Mouse (Mus musculus): ENCODE data around the gene Treml1.

Treml1 gene

DNA sequence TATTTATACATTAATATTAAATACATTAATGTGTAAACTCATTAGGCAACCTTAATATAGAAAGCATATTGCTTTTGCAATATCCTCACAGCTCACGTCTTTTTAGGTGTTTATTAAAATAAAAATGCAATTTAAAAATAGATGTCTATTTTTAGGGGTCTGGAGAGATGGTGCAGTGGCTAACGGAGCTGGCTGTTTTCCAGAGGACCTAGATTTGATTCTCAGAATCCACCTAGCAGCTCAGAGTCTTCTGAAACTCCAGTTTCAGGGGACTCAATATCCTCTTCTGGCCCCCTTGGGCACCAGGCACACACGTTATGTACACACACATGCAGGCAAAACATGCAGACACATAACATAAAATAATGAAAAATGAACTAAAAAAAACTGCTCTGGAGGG lies 2.6 kb downstream of the Treml1 start:
- no peak for DNase-seq

DNA sequence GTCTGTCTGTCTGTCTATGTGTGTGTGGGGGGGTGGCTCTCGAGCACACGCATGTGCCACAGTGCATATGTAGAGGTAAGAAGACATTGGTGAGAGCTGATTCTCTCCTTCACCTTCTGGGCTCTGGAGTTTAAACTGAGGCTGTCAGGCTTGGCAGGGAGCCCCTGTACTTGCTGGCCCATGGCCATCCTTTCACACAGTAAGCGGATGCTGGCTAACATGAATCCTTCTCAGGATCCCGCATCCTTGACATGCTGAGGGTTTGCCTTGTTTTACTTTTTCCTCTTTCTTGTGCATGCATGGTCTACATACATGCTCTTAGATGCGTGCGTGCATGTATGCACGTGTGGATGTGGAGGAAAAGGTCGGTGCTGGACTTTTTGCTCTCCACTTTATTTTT lies 3.2 kb downstream of the Treml1 start:
- peak; percentile 18 for DNase-seq

DNA sequence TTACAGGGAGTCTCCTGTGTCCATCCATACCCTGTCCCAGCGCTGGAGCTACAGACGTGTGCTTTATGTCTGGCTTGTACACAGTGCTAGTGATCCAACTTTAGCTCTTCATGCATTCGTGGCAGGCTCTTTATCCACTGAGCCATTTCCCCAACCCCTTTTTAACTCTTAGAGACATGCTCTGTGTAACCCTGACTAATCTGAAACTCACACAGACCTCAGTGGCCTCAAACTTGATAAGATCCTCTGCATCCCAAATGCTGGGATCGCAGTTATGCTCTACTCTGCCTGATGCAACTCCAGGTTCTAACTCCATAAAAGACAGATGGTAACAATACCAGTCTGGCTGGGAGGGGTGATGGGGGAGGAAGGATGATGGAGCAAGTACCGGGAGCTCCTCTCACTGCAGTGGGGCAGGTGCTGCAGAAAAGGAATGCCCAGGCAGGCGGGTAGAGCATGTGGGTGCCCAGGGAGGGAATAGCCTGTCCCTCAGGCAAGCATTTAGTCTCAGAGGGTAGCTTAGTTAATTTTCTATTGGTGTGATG lies 3.8 kb downstream of the Treml1 start:
- DNase-seq: no peak

DNA sequence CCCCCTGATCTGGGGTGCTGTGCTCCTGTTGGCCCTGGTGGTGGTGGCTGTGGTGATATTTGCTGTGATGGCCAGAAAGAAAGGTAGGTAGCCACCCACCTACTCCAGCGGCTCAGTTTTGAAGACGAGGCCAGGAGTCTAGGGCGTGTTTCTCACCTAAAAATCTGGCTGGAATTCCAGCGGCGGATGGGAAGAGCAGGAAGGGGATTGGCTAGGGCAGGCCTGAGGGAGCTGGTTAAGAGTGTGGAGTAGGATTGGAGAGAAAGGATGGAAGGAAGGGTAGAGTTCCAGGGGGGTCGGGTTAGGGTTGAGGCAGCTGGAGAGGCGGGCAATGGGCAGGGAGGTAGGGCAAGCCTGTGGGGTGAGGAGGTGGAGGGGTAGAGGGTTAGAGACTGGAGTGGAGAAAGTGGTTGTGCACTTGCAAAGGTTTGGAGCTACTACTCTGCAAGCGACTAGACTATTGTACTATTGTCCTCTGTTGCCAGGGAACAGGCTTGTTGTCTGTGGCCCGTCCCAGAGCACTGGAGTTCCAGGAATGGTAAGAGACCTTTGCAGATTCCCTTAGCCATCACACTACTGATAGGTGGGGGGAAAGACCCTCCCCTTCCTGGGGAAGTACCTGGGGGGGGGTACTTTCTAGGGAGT lies 5.9 kb downstream of the Treml1 start:
- no peak for DNase-seq

DNA sequence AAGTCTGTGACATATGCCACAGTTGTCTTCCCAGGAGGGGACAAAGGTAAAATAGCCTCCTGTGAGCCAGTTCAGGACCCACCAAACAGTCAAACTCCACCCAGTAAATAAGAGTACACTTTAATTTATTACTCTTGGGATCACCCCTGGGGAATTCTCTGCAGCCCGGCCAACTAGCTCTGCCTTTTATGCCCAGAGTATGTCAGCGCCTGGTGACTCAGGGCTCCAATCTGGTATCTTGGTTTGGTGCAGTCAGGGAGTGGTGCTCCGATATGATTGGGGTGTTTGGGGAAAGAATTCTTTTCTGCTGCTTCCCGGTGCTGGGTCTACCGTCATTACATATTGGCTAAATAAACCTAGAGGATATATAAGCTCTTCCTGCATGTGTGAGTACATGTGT lies 7.1 kb downstream of the Treml1 start:
- DNase-seq: no peak

DNA sequence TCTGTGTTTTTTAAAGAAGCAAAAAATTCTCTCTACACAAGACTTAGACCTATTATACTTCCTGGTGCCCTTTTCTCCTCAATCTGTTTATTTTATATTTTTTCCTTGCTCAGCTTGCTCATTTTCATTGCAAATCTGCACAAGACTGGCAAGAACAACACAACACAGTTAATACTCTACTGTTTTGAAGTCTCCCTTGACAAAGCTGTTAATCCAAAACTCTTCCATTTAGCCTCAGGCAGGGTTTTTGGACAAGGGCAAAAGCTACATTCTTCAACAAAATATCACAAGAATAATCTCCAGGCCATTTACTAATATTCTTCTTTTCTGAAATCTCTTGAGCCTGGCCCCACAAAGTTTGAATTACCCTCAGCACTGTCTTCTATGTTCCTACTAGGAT lies 11.9 kb downstream of the Treml1 start:
- no peak for DNase-seq

DNA sequence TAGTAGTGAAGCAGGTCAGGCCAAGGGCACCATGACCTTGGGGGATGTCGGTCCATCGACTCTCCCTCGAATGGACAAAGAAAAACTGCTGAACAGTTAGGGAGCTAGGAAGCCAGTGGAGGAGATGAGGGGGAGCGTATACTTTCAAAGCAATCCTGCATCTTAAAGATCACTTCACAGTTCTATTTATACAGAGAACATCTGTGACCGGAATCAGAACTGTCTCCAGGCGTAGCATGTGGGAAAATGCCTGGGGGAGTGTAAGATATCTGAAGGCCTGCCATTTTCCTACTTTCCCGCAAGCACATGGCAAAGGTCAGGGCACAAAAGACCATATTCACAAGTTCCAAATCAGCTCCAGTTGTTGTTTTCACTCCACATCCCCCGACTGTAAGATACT lies 13.3 kb downstream of the Treml1 start:
- DNase-seq: no peak

DNA sequence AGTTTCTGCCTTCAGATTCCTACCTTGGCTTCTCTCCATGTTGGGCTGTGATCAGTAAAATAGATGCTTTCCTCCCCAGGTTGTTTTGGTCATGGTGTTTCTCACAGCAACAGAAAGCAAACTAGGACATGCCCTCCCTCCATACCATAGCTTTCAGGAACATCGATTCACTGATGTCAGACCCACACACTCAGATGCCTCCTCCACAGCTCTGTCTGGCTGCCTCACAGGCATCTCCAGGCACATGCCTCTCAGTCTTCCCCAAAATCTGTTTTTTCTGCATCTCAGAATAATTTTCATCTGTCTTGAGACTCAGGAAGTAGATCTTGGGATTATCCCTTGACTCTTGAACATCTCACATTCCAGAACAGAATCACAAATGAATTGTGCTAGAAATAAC lies 16.4 kb downstream of the Treml1 start:
- no peak for DNase-seq

DNA sequence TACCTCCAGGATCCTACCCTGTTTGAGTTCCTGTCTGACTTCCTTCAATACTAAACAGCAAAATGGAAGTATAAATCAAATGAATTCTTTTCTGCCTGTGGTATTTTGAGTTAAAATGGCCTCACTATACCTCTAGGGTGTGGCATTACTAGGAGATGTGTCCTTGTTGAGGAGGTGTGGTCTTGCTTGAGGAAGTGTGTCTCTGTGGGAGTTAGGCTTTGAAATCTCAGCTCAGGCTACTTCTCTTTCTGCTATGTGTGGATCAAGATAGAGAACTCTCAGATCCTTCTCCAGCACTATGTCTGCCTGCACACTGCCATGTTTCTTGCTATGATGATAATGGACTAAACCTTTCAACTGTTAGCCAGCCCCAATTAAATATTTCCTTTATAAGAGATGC lies 19.3 kb downstream of the Treml1 start:
- no peak for DNase-seq

DNA sequence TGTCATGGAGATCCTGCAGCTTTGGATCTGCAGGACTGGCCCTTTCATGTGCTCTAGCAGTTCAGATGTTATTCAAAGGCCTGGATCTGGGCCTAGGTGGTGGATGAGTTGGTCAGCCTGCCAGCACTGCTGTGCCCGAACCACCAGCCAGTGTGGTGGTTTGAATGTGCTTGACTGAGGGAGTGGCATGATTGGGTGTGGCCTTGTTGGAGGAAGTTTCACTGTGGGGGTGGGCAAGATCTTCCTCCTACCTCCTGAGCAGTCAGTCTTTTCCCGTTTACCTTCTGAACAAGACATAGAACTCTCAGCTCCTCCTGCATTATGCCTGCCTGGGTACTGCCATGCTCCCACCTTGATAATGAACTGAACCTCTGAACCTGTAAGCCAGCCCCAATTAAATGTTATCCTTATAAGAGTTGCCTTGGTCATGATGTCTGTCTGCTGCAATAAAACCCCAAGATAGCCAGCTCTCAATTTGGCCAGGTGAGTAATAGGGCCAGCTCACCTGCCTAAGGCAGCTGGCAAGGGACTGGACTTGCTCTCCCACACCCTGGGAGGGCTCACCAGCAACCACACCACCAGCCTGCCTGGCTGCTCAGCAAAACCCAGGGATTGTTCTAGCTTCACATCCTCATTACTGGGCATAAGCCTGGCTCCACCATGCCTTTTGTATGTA lies 26.2 kb downstream of the Treml1 start:
- no peak for DNase-seq

DNA sequence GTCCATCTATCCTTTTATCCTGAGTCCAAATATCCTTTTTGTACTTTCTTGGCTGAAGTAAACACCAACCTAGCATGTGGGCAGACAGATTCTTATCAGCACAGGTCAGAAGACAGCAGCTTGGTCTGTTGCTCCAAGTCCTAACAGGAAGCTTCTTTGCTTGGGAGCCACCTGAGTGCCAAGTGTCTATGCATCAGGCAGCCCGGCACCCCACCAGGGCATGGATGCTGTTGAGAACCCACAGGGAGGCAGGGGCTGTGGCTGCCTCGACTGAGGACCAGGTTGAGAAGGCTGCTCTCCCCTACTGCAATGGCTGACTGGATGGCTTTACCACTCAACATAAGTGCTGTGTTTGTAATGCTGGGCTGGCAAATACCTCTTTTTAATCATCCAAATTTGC lies 28.9 kb downstream of the Treml1 start:
- no peak for DNase-seq

DNA sequence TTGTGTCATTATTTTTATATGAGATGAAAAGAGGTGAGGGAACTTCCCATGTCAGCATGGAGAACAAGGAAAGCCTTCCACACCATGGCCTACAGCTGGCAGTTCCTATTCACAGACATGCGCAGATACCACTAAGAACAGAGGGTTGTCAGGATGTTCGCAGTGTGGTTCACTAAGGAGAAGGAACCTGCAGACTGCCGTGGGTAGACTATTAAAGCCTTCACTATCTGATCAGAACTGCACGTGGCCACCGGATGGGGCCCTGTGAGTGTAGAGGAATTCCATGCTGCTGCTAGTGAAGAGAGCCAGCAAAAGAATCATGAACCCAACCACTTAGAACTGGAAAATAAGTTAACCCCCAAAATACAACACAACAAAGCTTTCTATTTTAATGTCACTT lies 29.7 kb downstream of the Treml1 start:
- DNase-seq: no peak

DNA sequence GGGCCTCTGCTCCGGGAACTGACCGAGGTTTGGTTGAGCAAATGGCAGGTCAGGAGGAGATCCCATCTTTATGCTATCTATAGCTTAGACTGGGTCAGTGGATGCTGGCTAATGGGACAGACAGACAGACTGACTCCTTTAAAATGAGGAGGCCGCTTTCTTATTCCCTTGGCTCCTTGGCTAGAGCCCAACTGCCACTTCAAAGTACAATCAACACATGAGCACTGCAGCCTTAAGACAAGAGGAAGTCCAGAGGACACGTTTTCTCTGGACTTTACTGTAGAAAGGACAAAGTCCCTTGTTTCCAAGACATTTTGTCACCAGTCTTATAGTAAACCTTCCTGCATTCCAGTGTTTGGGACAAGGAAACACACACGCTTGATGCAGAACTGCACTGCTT lies 31.7 kb downstream of the Treml1 start:
- no peak for DNase-seq

DNA sequence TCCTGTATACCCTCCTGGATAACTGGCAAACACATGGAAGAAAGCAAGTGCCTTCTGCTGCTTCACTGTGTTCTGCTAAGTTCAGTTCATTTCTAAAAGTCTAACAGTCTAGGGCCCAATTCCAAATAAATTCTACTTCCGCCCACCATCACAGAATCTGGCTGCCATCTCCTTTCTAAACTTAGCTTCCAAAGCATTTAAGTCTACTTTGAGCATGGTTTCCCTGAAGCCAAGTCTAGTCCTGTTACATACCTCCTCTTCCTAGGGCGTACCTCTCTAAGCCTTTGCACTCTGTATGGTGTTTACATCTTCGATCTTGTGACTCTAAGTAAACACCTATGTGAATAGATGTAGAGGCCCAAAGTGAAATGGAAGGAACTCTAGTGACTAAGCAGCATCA lies 32.9 kb downstream of the Treml1 start:
- no peak for DNase-seq

DNA sequence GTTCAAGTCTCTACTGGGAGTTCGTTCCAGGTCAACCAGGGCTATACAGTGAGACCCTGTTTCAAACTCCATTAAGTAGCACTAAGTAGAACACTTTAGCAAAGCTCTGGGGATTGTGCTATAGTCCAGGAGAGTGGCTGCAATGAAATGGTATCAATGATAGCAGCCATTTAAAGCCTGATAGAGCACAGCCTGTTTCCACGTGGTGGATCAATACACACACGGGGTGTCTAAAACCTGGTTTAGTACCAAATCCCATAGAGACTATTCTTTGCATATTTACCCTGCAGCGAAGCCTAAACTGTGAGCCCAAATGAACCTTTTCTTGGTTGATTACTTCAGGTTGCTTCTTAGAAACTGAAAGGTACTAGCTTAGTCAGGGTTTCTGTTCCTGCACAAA lies 42.0 kb downstream of the Treml1 start:
- no peak for DNase-seq

DNA sequence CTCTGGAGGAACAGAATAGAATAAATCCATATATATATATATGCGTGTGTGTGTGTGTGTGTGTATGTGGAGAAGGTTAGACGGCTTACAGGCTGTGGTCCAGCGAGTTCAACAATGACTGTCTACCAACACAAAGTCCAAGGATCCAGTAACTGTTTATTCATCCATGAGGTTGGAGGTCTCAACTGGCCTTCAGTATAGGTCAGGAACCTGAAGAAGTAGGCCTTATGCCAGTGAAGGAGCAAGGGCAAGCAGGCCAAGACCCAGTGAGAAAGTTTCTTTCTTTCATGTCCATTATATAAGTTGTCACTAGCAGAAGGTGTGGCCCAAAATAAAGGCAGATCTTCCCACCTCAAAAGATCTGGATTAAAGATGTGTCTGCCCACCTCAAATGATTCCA lies 43.0 kb downstream of the Treml1 start:
- DNase-seq: no peak

DNA sequence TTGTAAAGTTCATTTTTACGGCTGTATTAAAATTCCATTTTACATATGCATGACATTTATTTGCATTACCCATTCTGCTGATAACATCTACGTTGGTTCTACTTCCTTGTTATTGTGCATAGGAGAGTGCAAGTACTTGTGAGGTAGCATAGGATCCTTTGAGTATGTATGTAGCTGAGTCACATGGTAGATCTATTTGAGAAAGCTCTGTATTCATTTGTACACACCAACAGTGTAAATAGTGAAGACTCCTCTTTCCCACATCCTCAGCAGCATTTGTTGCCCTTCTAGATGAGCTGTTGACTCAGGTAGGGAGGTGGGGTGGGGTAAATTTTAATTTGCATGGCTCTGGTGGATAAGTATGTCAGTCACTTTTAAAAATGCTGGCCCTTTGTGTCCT lies 44.1 kb downstream of the Treml1 start:
- no peak for DNase-seq

DNA sequence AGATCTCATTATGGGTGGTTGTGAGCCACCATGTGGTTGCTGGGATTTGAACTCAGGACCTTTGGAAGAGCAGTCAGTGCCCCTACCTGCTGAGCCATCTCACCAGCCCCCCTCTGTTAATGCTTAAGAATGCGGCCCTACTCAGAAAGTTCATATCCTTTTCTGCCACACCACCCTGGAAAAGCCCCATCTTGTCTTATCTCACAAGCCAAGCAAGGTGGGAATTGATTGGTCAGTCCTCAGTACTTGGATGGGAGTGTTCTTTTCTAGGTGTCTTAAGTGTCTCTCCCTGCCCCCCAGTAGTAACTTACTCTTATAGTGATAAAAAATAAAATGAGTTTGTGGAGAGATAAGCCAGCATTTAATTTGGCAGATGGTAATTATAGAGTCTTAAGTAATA lies 45.0 kb downstream of the Treml1 start:
- no peak for DNase-seq

DNA sequence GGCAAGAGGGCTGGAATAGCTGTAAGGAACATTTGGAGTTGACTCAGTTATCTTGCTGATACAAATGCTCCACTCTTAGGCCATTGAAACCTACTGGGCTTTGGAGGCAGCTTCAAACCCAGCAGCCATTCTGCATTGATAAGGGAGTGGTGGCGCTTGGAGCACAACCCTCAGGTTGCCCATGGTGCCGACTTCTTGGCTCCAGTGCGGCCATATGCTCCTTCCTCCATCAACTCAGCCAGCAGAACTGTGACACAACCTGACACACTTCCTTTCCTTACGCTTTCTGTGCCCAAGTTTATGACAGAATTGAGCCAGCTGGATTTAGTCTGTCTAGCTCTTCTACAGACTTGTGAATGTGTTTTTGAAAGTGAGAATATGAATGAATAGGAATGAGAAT lies 47.4 kb downstream of the Treml1 start:
- peak; percentile 18 for DNase-seq

DNA sequence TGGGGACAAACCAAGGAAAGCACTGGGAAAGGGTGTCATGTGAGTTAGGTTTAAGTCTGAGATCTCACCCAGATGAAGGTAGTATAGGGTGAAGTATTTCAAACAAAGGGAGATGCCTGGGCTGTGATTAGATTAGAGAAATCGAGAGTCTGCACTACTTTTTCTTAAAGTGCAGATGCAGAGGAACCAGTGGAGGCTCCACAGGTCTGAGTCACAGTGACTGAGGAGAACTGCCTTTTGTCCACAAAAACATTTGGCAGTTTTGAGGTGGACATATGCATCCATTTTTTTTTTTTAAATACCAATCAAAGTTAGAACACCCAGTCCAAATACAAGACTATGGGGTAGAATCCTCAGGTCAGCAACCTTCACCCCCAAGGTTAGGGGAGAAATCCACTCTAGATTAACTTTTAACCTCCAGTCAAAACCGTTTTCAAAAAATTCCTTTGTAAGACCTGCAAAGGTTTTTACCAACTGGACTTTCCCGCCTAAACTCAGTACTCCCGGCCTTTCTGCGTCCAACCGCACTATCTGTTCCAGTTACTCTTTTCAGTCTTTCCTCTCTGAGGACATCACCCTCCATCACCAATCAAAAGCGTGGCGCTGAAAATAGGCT lies 48.3 kb downstream of the Treml1 start:
- DNase-seq: peak; percentile 16

DNA sequence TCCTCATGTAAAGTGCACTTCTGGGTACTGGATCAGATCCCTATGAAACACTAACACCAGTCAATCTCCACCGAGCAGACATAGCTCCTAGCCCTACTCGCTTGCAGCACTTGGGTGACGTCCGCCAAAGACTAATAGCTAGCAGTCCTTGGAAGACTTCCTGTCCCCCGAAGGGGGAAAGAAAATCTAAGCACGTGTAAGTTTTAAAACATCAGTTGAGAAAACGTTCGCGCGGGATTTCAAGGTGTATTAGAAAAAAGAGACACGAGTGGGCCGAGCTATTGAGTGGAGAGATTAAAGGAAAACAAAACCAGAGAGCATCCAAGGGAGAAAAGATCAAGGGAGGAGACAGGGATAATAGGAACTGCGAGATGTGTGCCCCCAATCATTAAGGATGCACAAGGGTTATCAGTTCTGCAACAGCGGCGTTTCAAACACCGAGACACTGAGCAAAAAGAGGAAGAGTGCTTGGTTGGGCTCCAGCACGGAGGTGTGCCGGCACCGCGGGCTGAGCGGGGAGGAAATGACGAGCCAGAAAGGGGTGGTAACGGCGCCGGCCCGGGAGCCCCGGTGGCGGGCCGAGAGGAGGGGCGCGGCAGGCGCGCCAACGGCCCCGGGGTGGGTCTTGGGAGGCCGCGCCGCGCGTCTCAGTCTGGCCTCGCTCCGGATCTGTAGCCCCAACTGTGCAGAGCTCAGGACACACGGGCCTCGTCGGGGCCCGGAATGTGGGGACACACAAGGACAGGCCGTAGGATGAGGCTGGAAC lies 49.0 kb downstream of the Treml1 start:
- peak; percentile 75 for DNase-seq

DNA sequence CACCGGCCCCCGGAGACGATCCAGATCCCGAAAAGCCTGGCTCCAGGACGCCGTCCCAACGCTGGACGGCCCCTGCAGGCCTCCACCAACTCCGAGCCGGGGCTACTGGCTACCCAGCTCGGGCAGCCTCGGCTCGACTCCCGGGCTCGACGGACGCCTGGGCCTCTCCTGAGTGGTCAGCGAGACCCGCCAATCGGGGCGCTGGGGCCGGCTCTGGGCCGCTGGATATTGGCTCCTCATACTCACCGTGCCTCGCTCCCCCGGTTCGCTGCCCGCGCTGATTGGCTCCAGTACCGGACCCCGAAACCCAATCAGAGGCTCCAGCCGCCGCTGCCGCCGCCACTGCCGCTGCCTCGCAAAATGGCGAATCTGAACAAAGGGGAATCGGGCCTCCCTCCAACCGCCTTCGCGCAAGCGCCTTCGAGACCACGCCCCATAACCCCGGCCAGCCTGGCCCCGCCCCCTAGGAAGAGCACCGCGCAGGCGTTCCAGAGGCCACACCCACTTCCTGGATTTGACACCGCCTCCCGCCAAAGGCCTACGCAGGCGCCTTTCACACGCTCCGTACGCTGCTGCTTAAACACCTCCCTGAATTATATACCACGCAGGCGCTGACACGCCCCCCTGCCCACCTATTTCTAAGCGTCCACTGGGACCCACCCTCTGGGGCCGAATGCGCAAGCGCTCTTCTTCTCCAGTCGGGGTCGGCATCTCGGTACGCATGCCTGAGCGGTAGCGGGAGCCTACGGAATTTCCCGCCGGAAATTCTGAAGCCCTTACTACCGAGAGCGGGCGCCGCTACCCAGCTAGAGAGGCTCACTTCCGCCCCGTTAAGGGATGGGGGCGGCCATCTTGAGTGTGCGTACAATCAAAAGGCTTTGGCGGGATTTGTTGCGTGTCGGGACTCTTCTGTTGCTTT lies 49.9 kb downstream of the Treml1 start, which contains the start of the genes Nfya and Oard1:
Nfya (minus strand) TSS at position 527 of the 919 bp plus-strand sequence.
Oard1 (plus strand) TSS at position 635 of the 919 bp plus-strand sequence.
- peak; percentile 100 for DNase-seq

Measured in cerebellum, adult 8-10 months (tissue).